8 mouse cellular contexts compared by ENCODE assay signal in genomic region chr1:144018417-144018958, GRCm38 (mm10). TPM values are rescaled to one million over a fixed set of nuclear protein-coding genes. Genes with fewer than 3 reads are reported as not detected.
DNase-seq lines count a peak whose midpoint lies in the region; ATAC-seq lines count a peak whose summit lies in the region.

No protein-coding gene starts in this region.

- DNase-seq in layer of hippocampus, adult 11-12 months (ENCODE audit: low spot score): peak; percentile 50
- no peak for DNase-seq in layer of hippocampus, adult 9-10 months (ENCODE audit: low spot score)
- peak; percentile 76 to 78 for DNase-seq in heart, postnatal 10 days
- DNase-seq in kidney, postnatal 4 days: peak; percentile 51 to 66
- DNase-seq in frontal cortex, postnatal 36 days (ENCODE audit: low spot score in 2 of 2): no peak
- DNase-seq in frontal cortex, postnatal 14 days (ENCODE audit: low spot score in 2 of 2): no peak

- intact Hi-C loops in heart, postnatal 10 days (cut with DNase I): loop anchor here (2.0 kb wide), 1 partner anchor 36 kb away; no protein-coding TSS in a partner anchor

- peak; percentile 84 for ATAC-seq in common myeloid progenitor, adult 5-6 weeks (replicated peaks; ENCODE audit: low read depth, poor library complexity, severe bottlenecking)
- ATAC-seq in CD4-positive, CD25-positive, alpha-beta regulatory T cell, adult 4 months: no peak

RNA-seq across cellular contexts. Expression of gene Rgs2, which starts 14.5 kb away (rescaled TPM):
- total RNA-seq in common myeloid progenitor, adult 5-6 weeks (2017): 98.6 and 123 TPM in 2 replicates
- 10 to 100 TPM; 69.1 to 70.8 TPM for total RNA-seq in heart, postnatal 10 days (2021)
- 10 to 100 TPM; 32.3 to 41.6 TPM for polyA plus RNA-seq in CD4-positive, CD25-positive, alpha-beta regulatory T cell, adult 4 months (2017; shearing (Covaris generic))

Comparison
In these comparisons a context has a peak if more than half of its experiments do, and no peak if none do; other contexts are left out.
1. DNase-seq: peak in layer of hippocampus, adult 11-12 months (single experiment), heart, postnatal 10 days (2 of 2) and kidney, postnatal 4 days (2 of 2); none in layer of hippocampus, adult 9-10 months (single experiment), frontal cortex, postnatal 36 days (0 of 2) and frontal cortex, postnatal 14 days (0 of 2).